Mouse (Mus musculus): Measurements from ENCODE around the gene Cyp11a1. TPM values are rescaled to one million over a fixed set of nuclear protein-coding genes. Genes with fewer than 3 reads are reported as not detected.

The Cyp11a1 gene
- total and polyA plus RNA-seq, 3 experiments = not detected

- DNase-seq (ENCODE audit: low read depth, low spot score) = peak; percentile 63
- Histone ChIP-seq H3K27me3 (ENCODE audit: control insufficient read depth in 1 of 2, insufficient read depth in 2 of 2, low read length in 2 of 2) (peaks cover 0 to 2% of the 10 kb centered on the region in 2 experiments; a peak in 3 of 4 replicates), H3K4me3 (ENCODE audit: control insufficient read depth in 1 of 2, insufficient read depth in 1 of 2, low read depth in 2 of 2, low read length in 2 of 2) (no peak overlapping the region), H3K36me3 (ENCODE audit: control insufficient read depth in 1 of 2, insufficient read depth in 2 of 2, low read length in 2 of 2) (no peaks in the 10 kb centered on the region), H3K79me2 (ENCODE audit: control insufficient read depth, insufficient read depth, low read length, poor library complexity) (no peaks in the 10 kb centered on the region), H3K27ac (ENCODE audit: control insufficient read depth, low read depth, low read length) (no peak overlapping the region), H3K9me3 (replicated peaks; ENCODE audit: insufficient read depth, low read length) (no peaks in the 10 kb centered on the region), H3K4me1 (ENCODE audit: control insufficient read depth in 1 of 2, insufficient read depth in 2 of 2, low read length in 2 of 2) (no peaks in the 10 kb centered on the region), H3K9ac (ENCODE audit: control insufficient read depth, low read depth, low read length, poor library complexity, severe bottlenecking) (no peak overlapping the region)
- TF ChIP-seq GABPA (IDR thresholded peaks at IDR 0.05; ENCODE audit: low read depth, low read length) (no peak), ELF1 (IDR thresholded peaks at IDR 0.05; ENCODE audit: low read depth, low read length) (no peak), RAD21 (IDR thresholded peaks at IDR 0.05; ENCODE audit: low read depth, low read length) (peak; percentile 92), RCOR1 (IDR thresholded peaks at IDR 0.05; ENCODE audit: low read depth, low read length) (no peak), NELFE (IDR thresholded peaks at IDR 0.05; ENCODE audit: low read depth, low read length) (0 out of 2 replicates have a peak, but pooled peaks have one; percentile 17), SMC3 (IDR thresholded peaks at IDR 0.05; ENCODE audit: low read depth, low read length) (peak; percentile 86), ZC3H11A (IDR thresholded peaks at IDR 0.05; ENCODE audit: low read depth, low read length) (peak; percentile 82), CTCF (IDR thresholded peaks at IDR 0.05 in 2 of 3, conservative IDR thresholded peaks at IDR 0.05 in 1 of 3; ENCODE audit: control insufficient read depth in 1 of 3, insufficient read depth in 1 of 3, low read depth in 2 of 3, low read length in 3 of 3, poor library complexity in 1 of 3, severe bottlenecking in 1 of 3) (peak; percentile 66 to 94 (median 94))
Observed at GRCm38 (mm10) chr9:58038500-58039168, 32.4 kb downstream of the Cyp11a1 start.

GRCm38 (mm10) chr9:58040977-58041376, 34.8 kb downstream of the Cyp11a1 start:
- Histone ChIP-seq H3K27ac (ENCODE audit: control insufficient read depth, low read depth, low read length) (no peak overlapping the region), H3K9me3 (replicated peaks; ENCODE audit: insufficient read depth, low read length) (no peaks in the 10 kb centered on the region), H3K79me2 (ENCODE audit: control insufficient read depth, insufficient read depth, low read length, poor library complexity) (no peaks in the 10 kb centered on the region), H3K9ac (ENCODE audit: control insufficient read depth, low read depth, low read length, poor library complexity, severe bottlenecking) (no peak overlapping the region), H3K4me3 (ENCODE audit: control insufficient read depth in 1 of 2, insufficient read depth in 1 of 2, low read depth in 2 of 2, low read length in 2 of 2) (no peak overlapping the region), H3K4me1 (ENCODE audit: control insufficient read depth in 1 of 2, insufficient read depth in 2 of 2, low read length in 2 of 2) (no peaks in the 10 kb centered on the region), H3K27me3 (ENCODE audit: control insufficient read depth in 1 of 2, insufficient read depth in 2 of 2, low read length in 2 of 2) (peaks cover 0 to 8% of the 10 kb centered on the region in 2 experiments; a peak in 3 of 4 replicates), H3K36me3 (ENCODE audit: control insufficient read depth in 1 of 2, insufficient read depth in 2 of 2, low read length in 2 of 2) (no peaks in the 10 kb centered on the region)
- TF ChIP-seq HCFC1 (IDR thresholded peaks at IDR 0.05; ENCODE audit: low read depth, low read length) (no peak), SMC3 (IDR thresholded peaks at IDR 0.05; ENCODE audit: low read depth, low read length) (no peak), ZC3H11A (IDR thresholded peaks at IDR 0.05; ENCODE audit: low read depth, low read length) (no peak), POLR2AphosphoS2 (IDR thresholded peaks at IDR 0.05; ENCODE audit: low read length) (no peak), TBP (IDR thresholded peaks at IDR 0.05; ENCODE audit: low read depth, low read length) (no peak), E2F4 (IDR thresholded peaks at IDR 0.05; ENCODE audit: borderline replicate concordance, low read depth, low read length) (no peak), MYC (IDR thresholded peaks at IDR 0.05; ENCODE audit: low read depth, low read length) (no peak), BHLHE40 (IDR thresholded peaks at IDR 0.05; ENCODE audit: borderline replicate concordance, low read depth, low read length) (no peak), ZKSCAN1 (IDR thresholded peaks at IDR 0.05; ENCODE audit: low read depth, low read length) (no peak), MEF2A (IDR thresholded peaks at IDR 0.05; ENCODE audit: extremely low read depth, insufficient replicate concordance, low read depth, low read length, poor library complexity, severe bottlenecking) (no peak), USF2 (IDR thresholded peaks at IDR 0.05; ENCODE audit: borderline replicate concordance in 1 of 2, insufficient read depth in 1 of 2, low read depth in 1 of 2, low read length in 2 of 2) (no peak), ZNF384 (IDR thresholded peaks at IDR 0.05; ENCODE audit: low read depth, low read length) (no peak), POLR2A (IDR thresholded peaks at IDR 0.05; ENCODE audit: control insufficient read depth in 1 of 2, insufficient read depth in 1 of 2, low read depth in 1 of 2, low read length in 2 of 2, poor library complexity in 1 of 2) (no peak), GATA1 (IDR thresholded peaks at IDR 0.05; ENCODE audit: low read depth, low read length) (no peak), CHD2 (IDR thresholded peaks at IDR 0.05; ENCODE audit: low read length) (no peak), MXI1 (IDR thresholded peaks at IDR 0.05; ENCODE audit: low read depth, low read length) (no peak), RAD21 (IDR thresholded peaks at IDR 0.05; ENCODE audit: low read depth, low read length) (no peak), MAFK (IDR thresholded peaks at IDR 0.05; ENCODE audit: borderline replicate concordance, low read depth, low read length) (no peak), RCOR1 (IDR thresholded peaks at IDR 0.05; ENCODE audit: low read depth, low read length) (no peak), TAL1 (IDR thresholded peaks at IDR 0.05; ENCODE audit: low read length) (no peak)
- DNase-seq (ENCODE audit: low read depth, low spot score) = no peak

Measured in MEL (cell line).